ENCODE assay signal across 9 mouse cellular contexts in the genomic region with DNA sequence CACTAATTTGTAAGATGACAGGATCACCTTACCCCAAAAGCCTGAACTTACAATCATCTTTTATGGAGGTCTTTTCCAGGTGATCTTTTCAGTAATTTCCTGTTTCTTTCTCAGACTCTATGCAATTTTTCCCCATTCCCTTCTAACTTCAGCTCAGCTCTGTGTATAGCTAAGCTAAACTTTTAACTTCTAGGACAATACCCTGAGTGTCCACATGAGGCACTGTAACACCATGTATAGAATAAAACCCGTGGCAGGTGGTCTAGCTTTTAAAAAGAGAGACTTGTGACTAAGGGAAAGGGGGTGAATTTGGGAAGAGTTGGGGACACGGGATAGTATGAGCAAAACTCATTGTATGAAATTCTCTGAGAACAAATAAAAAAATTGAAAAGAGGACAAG. TPM values are rescaled to one million over a fixed set of nuclear protein-coding genes. Genes with fewer than 3 reads are reported as not detected.
DNase-seq lines count a peak whose midpoint lies in the region; ATAC-seq and TF ChIP-seq lines count a peak whose summit lies in the region.
"Had no signal": no experiment of that assay in that cellular context is flagged by ENCODE, and none has a peak within 500 bp of the region (broad histone marks: within the 10 kb centered on the region; RNA-seq: fewer than 3 reads in every experiment).

No protein-coding gene starts in this region.

- TF ChIP-seq CTCF in heart, postnatal 0 days (IDR thresholded peaks at IDR 0.05; ENCODE audit: low read depth), result peak; percentile 70

- H3K9ac ChIP-seq in heart, postnatal 0 days (replicated peaks; ENCODE audit: low read depth, low read length), result no peak overlapping the region
- H3K9ac ChIP-seq in forebrain, embryonic 14.5 days (ENCODE audit: low read length), result no peak overlapping the region
- H3K9ac ChIP-seq: heart, embryonic 13.5 days had no signal

- 14% methylated on average over 2 of the region's 2 CpGs for WGBS in heart, postnatal 0 days
- WGBS in forebrain, embryonic 14.5 days, result 20% methylated on average over 2 of the region's 2 CpGs

- no peak for ATAC-seq in heart, postnatal 0 days (ENCODE audit: insufficient read depth, low read depth)
- peak; percentile 72 for ATAC-seq in forebrain, embryonic 14.5 days
- no peak for ATAC-seq in activated CD4-positive, CD25-positive, alpha-beta regulatory T cell, adult 4 months

- H3K4me2 ChIP-seq in heart, postnatal 0 days (ENCODE audit: low read depth, low read length), result no peak overlapping the region
- no peak overlapping the region for H3K4me2 ChIP-seq in forebrain, embryonic 14.5 days (ENCODE audit: low read length)
- H3K4me2 ChIP-seq: heart, embryonic 13.5 days had no signal

- H3K27me3 ChIP-seq in heart, postnatal 0 days (ENCODE audit: control insufficient read depth, insufficient read depth, low read length), result no peaks in the 10 kb centered on the region
- no peaks in the 10 kb centered on the region for H3K27me3 ChIP-seq in forebrain, embryonic 14.5 days (replicated peaks; ENCODE audit: control insufficient read depth, insufficient read depth, low read length)
- H3K27me3 ChIP-seq: heart, embryonic 13.5 days had no signal

- peak; percentile 57 for DNase-seq in heart, postnatal 0 days (ENCODE audit: low spot score)
- no peak for DNase-seq in heart, postnatal 25 days (ENCODE audit: low spot score)
- peak; percentile 20 for DNase-seq in urinary bladder, postnatal 14 days (ENCODE audit: low spot score)
- DNase-seq in urinary bladder, adult 2 months (ENCODE audit: low spot score), result no peak
- peak; percentile 71 for DNase-seq in forebrain, embryonic 14.5 days (ENCODE audit: low spot score)
- peak; percentile 56 for DNase-seq in lung, postnatal 10 days
- DNase-seq in gastrocnemius, postnatal 14 days, result no peak

- H3K9me3 ChIP-seq in heart, postnatal 0 days (replicated peaks; ENCODE audit: control insufficient read depth, low read length), result no peaks in the 10 kb centered on the region
- H3K9me3 ChIP-seq in forebrain, embryonic 14.5 days (replicated peaks; ENCODE audit: control insufficient read depth, low read length), result no peaks in the 10 kb centered on the region
- H3K9me3 ChIP-seq: heart, embryonic 13.5 days had no signal

- intact Hi-C loops in heart, postnatal 25 days (cut with DNase I), result loop anchor here (2.0 to 5.0 kb wide), 3 partner anchors 67 to 278 kb away; no protein-coding TSS in a partner anchor
- intact Hi-C loops in gastrocnemius, postnatal 14 days (cut with DNase I; ENCODE audit: low total_unique reads), result loop anchor here (5.0 kb wide), 1 partner anchor 278 kb away; no protein-coding TSS in a partner anchor

- H3K36me3 ChIP-seq in heart, postnatal 0 days (replicated peaks; ENCODE audit: control insufficient read depth, insufficient read depth, low read length), result no peaks in the 10 kb centered on the region
- no peaks in the 10 kb centered on the region for H3K36me3 ChIP-seq in forebrain, embryonic 14.5 days (ENCODE audit: control insufficient read depth, insufficient read depth, low read length)
- H3K36me3 ChIP-seq: heart, embryonic 13.5 days had no signal

- TF ChIP-seq EP300 in heart, postnatal 0 days (IDR thresholded peaks at IDR 0.05; ENCODE audit: low read depth), result no peak

- no peak overlapping the region for H3K4me3 ChIP-seq in heart, postnatal 0 days (ENCODE audit: low read depth, low read length)
- H3K4me3 ChIP-seq in forebrain, embryonic 14.5 days (ENCODE audit: low read depth, low read length), result no peak overlapping the region
- H3K4me3 ChIP-seq: heart, embryonic 13.5 days had no signal

- no peak overlapping the region for H3K27ac ChIP-seq in heart, postnatal 0 days (ENCODE audit: low read depth)
- no peak overlapping the region for H3K27ac ChIP-seq in forebrain, embryonic 14.5 days (ENCODE audit: low read depth, low read length)
- H3K27ac ChIP-seq: heart, embryonic 13.5 days had no signal

- H3K4me1 ChIP-seq in heart, postnatal 0 days (ENCODE audit: control insufficient read depth, insufficient read depth), result no peaks in the 10 kb centered on the region
- H3K4me1 ChIP-seq in forebrain, embryonic 14.5 days (ENCODE audit: control insufficient read depth, insufficient read depth, low read length), result no peaks in the 10 kb centered on the region
- H3K4me1 ChIP-seq: heart, embryonic 13.5 days had no signal

RNA-seq across cellular contexts. Expression of a gene that starts 36.6 kb away (rescaled TPM):
- total RNA-seq in heart, postnatal 0 days (2014; rRNA removed; ENCODE audit: low replicate concordance), result 5.6 and 10.7 TPM in 2 replicates
- polyA plus RNA-seq in heart, postnatal 0 days (2015; fragmentation: Nextera tagmentation; extraction: Ambion mirVana), result 1.3 and 1.6 TPM in 2 replicates
- 1 to 10 TPM; 5.6 to 6.0 TPM for total RNA-seq in heart, postnatal 25 days (2021)
- polyA plus RNA-seq in urinary bladder, adult 2 months (2012; rRNA removed), result 2.6 and 4.4 TPM in 2 replicates
- 4.3 and 6.5 TPM in 2 replicates for polyA plus RNA-seq in forebrain, embryonic 14.5 days (2014; fragmentation: Nextera tagmentation; extraction: Ambion mirVana)
- not detected for polyA plus RNA-seq in activated CD4-positive, CD25-positive, alpha-beta regulatory T cell, adult 4 months (2017; shearing (Covaris generic))
- 10 to 100 TPM; 48.7 to 49.3 TPM for total RNA-seq in gastrocnemius, postnatal 14 days (2021)

Comparison
In these comparisons a context has a peak if more than half of its experiments do, and no peak if none do; other contexts are left out.
1. DNase-seq: peak in heart, postnatal 0 days (single experiment), urinary bladder, postnatal 14 days (single experiment), forebrain, embryonic 14.5 days (single experiment) and lung, postnatal 10 days (single experiment); none in heart, postnatal 25 days (single experiment), urinary bladder, adult 2 months (single experiment) and gastrocnemius, postnatal 14 days (single experiment).